ENCODE assay signal across 29 mouse cellular contexts in the genomic region with DNA sequence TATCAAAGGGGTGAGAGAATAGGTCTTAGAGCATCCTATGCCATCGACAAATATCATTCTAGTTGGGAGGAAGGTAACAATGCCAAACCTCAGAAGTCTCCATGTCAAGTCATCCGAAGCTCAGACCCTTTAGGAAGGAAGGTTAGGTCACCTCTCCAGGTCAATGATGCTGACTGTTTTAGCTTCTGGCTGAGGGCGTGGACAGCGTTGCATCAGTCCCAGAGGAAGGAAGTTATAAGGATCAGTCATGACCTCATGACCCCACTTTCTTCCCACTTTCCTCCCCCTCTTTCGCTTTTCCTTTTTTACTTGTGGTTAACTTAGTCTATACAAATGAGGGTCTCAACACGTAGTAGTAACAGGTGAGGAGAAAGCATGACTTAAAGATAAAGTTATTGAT. TPM values are rescaled to one million over a fixed set of nuclear protein-coding genes. Genes with fewer than 3 reads are reported as not detected.
DNase-seq lines count a peak whose midpoint lies in the region; ATAC-seq lines count a peak whose summit lies in the region.
"Had no signal": no experiment of that assay in that cellular context is flagged by ENCODE, and none has a peak within 500 bp of the region (broad histone marks: within the 10 kb centered on the region; RNA-seq: fewer than 3 reads in every experiment).

No protein-coding gene starts in this region.

- H3K4me3 ChIP-seq in heart, embryonic 10.5 days, result no peak overlapping the region
- no peak overlapping the region for H3K4me3 ChIP-seq in embryonic facial prominence, embryonic 10.5 days
- H3K4me3 ChIP-seq: embryonic facial prominence, embryonic 15.5 days; erythroblast, embryonic 14.5 days; forebrain, embryonic 10.5 days; heart, embryonic 13.5 days; hindbrain, embryonic 12.5 days had no signal

- 70% methylated on average over 6 of the region's 6 CpGs for WGBS in heart, embryonic 10.5 days
- WGBS in embryonic facial prominence, embryonic 10.5 days, result 67% methylated on average over 6 of the region's 6 CpGs

- H3K4me1 ChIP-seq in heart, embryonic 10.5 days, result no peaks in the 10 kb centered on the region
- H3K4me1 ChIP-seq in embryonic facial prominence, embryonic 10.5 days, result no peaks in the 10 kb centered on the region
- H3K4me1 ChIP-seq: embryonic facial prominence, embryonic 15.5 days; forebrain, embryonic 10.5 days; heart, embryonic 13.5 days; hindbrain, embryonic 12.5 days had no signal

- H3K27ac ChIP-seq in heart, embryonic 10.5 days, result no peak overlapping the region
- no peak overlapping the region for H3K27ac ChIP-seq in embryonic facial prominence, embryonic 10.5 days (replicated peaks)
- H3K27ac ChIP-seq: embryonic facial prominence, embryonic 15.5 days; forebrain, embryonic 10.5 days; heart, embryonic 13.5 days; hindbrain, embryonic 12.5 days had no signal

- H3K36me3 ChIP-seq in heart, embryonic 10.5 days, result no peaks in the 10 kb centered on the region
- no peaks in the 10 kb centered on the region for H3K36me3 ChIP-seq in embryonic facial prominence, embryonic 10.5 days (replicated peaks)
- H3K36me3 ChIP-seq: embryonic facial prominence, embryonic 15.5 days; forebrain, embryonic 10.5 days; heart, embryonic 13.5 days; hindbrain, embryonic 12.5 days had no signal

- no peaks in the 10 kb centered on the region for H3K9me3 ChIP-seq in heart, embryonic 10.5 days
- H3K9me3 ChIP-seq in embryonic facial prominence, embryonic 10.5 days, result no peaks in the 10 kb centered on the region
- H3K9me3 ChIP-seq: embryonic facial prominence, embryonic 15.5 days; forebrain, embryonic 10.5 days; heart, embryonic 13.5 days; hindbrain, embryonic 12.5 days had no signal

- H3K27me3 ChIP-seq in heart, embryonic 10.5 days (ENCODE audit: insufficient read depth, poor library complexity, severe bottlenecking), result no peaks in the 10 kb centered on the region
- H3K27me3 ChIP-seq in embryonic facial prominence, embryonic 10.5 days (replicated peaks; ENCODE audit: low read depth, poor library complexity, severe bottlenecking), result no peaks in the 10 kb centered on the region
- H3K27me3 ChIP-seq: embryonic facial prominence, embryonic 15.5 days; heart, embryonic 13.5 days; hindbrain, embryonic 12.5 days had no signal

- peak; percentile 95 for ATAC-seq in megakaryocyte, adult 5-6 weeks (ENCODE audit: poor library complexity, severe bottlenecking)
- peak; percentile 45; the same call in 1 of the 2 replicates for ATAC-seq in neutrophil, adult 5-6 weeks (ENCODE audit: extremely low read depth, insufficient number of reproducible peaks, low FRiP score, poor library complexity, severe bottlenecking)
- ATAC-seq: forebrain, embryonic 14.5 days; hindbrain, embryonic 16.5 days; inflammation-experienced regulatory T-cells, adult 6 months had no signal

- peak; percentile 76 for DNase-seq in heart, adult 11 months
- DNase-seq in heart, embryonic 10.5 days (ENCODE audit: low spot score), result no peak
- peak; percentile 57 for DNase-seq in 416B (ENCODE audit: low read depth)
- DNase-seq in gastrocnemius, postnatal 10 days, result no peak
- no peak for DNase-seq in embryonic facial prominence, embryonic 10.5 days (ENCODE audit: low spot score)
- DNase-seq: adrenal gland, postnatal 10 days; cerebellum, adult 11-12 months; cerebellum, adult 9-10 months; cerebellum, postnatal 25 days; heart, postnatal 36 days had no signal

RNA-seq across cellular contexts. Expression of a gene that starts 36.1 kb away (rescaled TPM):
- polyA plus RNA-seq in heart, embryonic 10.5 days (2016; fragmentation: Nextera tagmentation; extraction: Ambion mirVana), result 26.3 and 34.8 TPM in 2 replicates
- 65.3 and 67.4 TPM in 2 replicates for total RNA-seq in megakaryocyte, adult 5-6 weeks (2015)
- total RNA-seq in megakaryocyte, adult 5-6 weeks (2017), result 49.2 and 50.2 TPM in 2 replicates
- total RNA-seq in neutrophil, adult 5-6 weeks (2017), result 127 and 158 TPM in 2 replicates
- 10 to 100 TPM; 64.7 to 65.1 TPM for total RNA-seq in gastrocnemius, postnatal 10 days (2021)
- polyA plus RNA-seq in embryonic facial prominence, embryonic 10.5 days (2016; fragmentation: Nextera tagmentation; extraction: Ambion mirVana), result 32.4 and 34.4 TPM in 2 replicates

RNA-seq across cellular contexts. Expression of a gene that starts 59.2 kb away (rescaled TPM):
- not detected in 2 replicates for polyA plus RNA-seq in heart, embryonic 10.5 days (2016; fragmentation: Nextera tagmentation; extraction: Ambion mirVana)
- 0.41 TPM in 1 of 2 replicates, not detected in the other for total RNA-seq in megakaryocyte, adult 5-6 weeks (2015)
- not detected in 2 replicates for total RNA-seq in megakaryocyte, adult 5-6 weeks (2017)
- not detected in 2 replicates for total RNA-seq in neutrophil, adult 5-6 weeks (2017)
- total RNA-seq in gastrocnemius, postnatal 10 days (2021), result not detected
- polyA plus RNA-seq in embryonic facial prominence, embryonic 10.5 days (2016; fragmentation: Nextera tagmentation; extraction: Ambion mirVana), result not detected in 2 replicates
- total RNA-seq: adrenal gland, postnatal 10 days; adrenal gland, postnatal 4 days; gastrocnemius, adult 8-10 months; gastrocnemius, postnatal 4 days; heart, adult 8-10 months; heart, postnatal 36 days; MEL had no signal
- polyA plus RNA-seq: brain, embryonic 14.5 days; C2C12; embryonic facial prominence, embryonic 11.5 days; erythroblast, embryonic 14.5 days; forebrain, embryonic 10.5 days; forebrain, embryonic 14.5 days; heart, embryonic 13.5 days; heart, postnatal 0 days; hindbrain, embryonic 12.5 days; hindbrain, embryonic 16.5 days; inflammation-experienced regulatory T-cells, adult 6 months had no signal

Comparison
In these comparisons a context has a peak if more than half of its experiments do, and no peak if none do; other contexts are left out.
1. DNase-seq: peak in heart, adult 11 months (single experiment) and 416B (single experiment); none in heart, embryonic 10.5 days (single experiment), gastrocnemius, postnatal 10 days (single experiment) and embryonic facial prominence, embryonic 10.5 days (single experiment).